Mouse (Mus musculus) bone marrow macrophage, adult 2 months (primary cell): ENCODE results near the gene Tmem169.

ENCODE experiments used
- CTCF ChIP-seq: IDR thresholded peaks from 2 replicates; pipeline ENCODE4 v1.5.1; 2012; ENCODE audit warnings: low read depth, mild to moderate bottlenecking, low read length, moderate library complexity
- POLR2A ChIP-seq: IDR thresholded peaks from 2 replicates; pipeline ENCODE4 v1.6.1; 2012; ENCODE audit warnings: mild to moderate bottlenecking, low read depth, low read length, borderline replicate concordance

- TF ChIP-seq CTCF = no peak
- TF ChIP-seq POLR2A = no peak
Measured at GRCm38 (mm10) chr1:72255854-72256175, 28.4 kb upstream of the Tmem169 start.
